Mouse (Mus musculus): ENCODE measurements around the gene Mbd3.

Mbd3 gene

DNA sequence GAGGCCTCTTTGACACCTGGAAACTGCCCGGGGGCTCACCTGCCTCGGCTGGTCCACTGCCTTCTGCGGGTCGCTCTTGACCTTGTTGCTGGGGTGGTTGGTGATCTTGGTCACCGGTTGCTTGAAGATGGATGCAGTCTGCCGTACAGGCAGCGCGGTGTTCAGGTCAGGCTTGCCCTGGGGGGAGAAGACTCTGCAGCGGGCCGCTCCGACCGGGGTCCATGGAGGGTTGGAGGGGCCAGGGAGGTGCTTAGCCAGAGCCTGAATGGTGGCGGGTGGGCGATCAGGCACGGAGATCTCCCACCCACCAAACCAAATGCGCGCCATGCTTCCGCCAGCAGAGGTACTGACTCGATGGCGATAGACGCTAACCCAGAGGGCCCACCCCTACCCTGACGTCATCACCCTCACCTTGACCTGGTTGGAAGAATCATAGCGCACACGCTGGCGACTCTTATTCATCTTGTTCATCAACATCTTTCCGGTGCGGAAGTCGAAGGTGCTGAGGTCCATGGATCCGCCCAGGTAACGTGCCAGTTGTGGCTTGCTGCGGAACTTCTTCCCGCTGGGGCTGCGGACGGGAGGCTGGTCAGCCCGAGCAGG is 4.2 kb downstream of the Mbd3 start:
- no peak for DNase-seq

DNA sequence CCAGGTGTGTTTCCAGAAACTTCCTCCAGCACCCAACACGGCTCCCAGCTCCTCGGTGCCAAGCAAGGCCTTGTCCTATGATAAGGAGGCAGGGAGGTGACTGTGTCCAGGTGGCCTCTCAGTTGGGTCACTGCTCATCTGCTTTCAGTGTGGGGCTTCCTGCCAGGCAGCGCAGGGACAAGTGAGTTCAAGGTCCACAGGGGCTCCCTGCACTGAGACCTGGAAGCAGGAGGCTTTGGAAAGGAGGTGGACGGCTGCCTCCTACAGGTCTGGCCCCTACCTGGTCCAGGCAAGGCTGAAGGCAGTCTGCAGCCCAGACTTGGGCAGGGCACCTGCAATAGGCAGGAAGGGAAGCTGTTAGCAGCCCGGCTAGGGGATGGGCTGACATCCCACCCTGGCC is 6.7 kb downstream of the Mbd3 start:
- DNase-seq, result no peak

DNA sequence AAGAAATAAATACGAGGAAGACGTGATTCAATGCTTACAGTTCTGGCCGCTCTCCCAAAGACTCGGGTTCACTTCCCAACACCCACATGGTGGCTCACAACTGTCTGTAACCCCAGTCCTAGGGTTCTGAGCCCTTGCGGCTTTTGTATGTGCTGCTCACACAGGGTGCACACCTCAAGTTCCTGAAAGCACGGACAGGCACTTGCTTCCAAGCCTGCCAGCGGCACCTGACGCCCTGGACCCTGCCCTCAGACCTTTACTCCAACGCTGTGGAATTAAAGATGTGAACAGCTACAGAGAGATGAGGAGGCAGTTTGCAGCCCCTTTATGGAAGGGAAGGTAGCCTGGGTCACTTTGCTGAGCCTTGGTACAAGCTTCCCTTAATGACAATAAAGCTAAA is 8.7 kb downstream of the Mbd3 start:
- no peak for DNase-seq

DNA sequence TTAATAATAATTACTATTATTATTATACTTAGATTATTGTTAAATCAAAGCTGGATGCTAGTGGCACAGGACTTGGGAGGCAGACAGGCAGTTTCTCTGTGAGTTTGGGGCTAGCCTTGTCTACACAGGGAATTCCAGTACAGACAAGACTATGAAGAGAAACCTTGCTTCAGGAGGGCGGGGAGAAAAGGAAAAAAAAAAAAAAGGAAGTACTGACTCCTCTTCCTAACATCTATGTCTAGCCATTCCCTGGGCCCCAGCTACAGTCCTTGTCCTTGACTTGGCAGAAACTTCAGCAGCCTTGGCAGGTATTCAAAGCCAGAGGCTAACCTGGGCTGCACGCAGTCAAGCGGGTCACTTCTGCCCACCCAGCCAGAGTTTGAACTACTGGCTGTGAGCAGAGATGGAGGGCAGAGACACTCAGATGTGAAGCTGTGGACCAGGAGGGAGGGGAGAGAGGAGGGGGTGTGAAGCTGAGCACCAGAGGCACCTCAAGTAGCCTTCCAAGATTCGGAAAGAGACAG is 10.1 kb downstream of the Mbd3 start:
- no peak for DNase-seq

DNA sequence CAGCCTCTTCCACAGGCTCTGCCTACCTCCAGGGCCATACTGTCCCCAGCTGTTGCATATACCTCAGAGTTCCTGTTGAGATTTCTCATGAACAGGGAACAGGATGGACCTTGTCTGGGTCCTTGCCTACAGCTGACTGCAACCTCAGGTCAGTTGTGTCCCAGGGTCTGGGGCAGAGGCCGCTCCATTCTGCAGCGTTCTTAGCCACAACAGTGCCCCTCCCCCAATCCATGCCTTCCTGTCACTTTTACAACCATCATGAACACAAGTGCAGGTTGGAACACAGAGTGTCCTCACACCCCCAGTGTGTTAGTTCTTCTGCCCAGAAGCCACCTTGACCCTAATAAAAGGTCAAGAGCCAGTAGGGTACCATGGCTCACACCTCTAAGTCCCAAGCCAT is 10.6 kb downstream of the Mbd3 start:
- no peak for DNase-seq

DNA sequence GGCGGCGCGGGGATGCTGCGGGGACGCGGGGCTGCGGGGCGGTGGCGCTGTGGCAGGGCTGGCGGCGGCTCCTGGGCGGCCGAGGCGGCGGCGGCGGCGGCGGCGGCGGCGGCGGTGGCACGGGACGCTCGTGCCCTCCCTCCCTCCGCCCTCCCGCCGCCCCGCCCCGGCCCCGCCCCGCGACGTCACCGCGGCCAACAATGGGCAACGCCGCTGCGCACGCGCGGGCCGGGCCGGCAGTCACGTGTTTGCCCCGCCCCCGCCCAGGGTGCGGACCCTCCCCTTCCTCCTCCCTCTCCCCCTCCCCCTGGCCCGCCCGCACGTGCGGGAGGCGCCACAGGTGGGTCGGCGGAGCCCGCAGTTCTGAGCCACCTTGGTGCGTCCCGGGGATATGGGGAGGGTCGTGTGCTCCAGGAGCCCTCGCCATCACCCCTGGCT is 11.8 kb downstream of the Mbd3 start, which contains the start of gene Mex3d:
Gene Mex3d, minus strand, starts transcription at position 138 of the 438 bp plus-strand sequence.
- peak; percentile 95 for DNase-seq

DNA sequence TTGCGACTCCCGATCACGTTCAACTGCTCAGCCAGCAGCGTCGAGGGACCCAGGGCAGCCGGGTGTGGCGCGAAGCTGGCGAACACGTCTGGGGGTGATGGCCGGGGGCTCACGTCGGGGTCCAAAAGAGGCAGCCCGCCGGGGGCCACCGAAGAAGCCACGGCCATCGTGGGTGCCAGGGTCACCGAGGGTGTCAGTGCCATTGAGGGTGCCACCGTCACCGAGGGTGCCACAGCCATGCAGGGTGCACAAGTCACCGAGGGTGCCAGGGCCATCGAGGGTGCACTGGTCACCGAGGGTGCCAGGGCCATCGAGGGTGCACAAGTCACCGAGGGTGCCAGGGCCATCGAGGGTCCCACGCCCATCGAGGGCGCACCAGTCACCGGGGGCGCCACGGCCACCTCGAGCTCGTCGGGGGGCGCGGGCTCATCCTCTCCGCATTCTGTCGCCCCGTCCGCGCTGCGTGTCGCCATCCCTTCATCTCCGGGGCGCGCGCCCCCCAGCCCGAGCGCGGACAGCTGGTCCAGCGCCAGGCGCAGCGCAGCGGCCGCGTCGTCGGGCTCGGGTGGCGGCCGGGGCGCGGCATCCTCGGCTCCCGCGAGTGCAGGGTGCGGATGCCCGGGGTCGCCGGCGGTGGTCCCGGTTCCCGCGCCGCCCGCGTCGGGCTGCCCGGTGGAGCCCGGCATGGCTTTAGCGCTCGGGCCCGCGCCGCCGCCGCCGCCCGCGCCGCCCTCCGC is 12.4 kb downstream of the Mbd3 start:
- DNase-seq, result peak; percentile 47

DNA sequence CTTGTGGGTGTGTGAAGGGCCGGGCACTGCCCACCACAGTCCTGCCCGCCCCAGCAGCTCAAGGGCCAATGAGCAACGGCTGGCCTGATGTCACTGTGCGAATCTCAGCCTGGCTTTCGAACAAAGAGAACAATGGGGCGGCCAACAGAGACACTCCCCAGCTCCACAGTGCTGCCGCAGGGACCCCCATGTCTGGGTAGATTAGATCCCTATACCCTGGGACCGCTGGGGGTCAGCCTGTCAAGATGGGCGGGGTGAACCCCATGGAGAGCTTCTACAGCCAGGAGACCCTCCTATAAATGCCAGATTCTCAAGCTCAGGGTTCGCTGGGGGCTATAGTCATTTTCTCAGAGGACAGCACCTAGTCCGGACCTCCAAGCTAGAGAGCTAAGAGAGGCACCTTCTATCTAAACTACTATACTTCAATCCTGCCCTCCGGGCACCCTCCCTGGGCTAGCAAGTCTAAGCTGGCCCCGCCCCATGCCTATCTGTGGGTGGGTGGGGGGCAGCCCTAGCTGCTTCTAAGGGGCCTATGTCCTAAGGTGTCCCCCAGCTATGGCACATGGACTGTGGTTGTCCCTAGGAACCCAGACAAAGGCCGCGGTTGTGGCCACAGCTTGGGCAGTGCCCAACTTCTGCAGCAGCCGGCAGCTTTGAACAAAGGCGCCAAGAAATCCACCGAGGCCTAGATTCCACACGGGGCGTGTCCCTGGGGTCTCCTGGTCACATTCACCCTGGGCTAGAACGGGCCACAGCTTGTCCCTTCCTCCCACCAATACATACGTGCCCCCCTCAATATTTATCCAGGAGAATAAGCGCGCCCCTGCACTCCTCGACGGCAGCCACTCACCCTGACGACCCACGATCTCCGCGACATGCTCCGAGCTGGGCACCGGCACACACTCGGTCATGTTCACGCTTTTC is 13.3 kb downstream of the Mbd3 start:
- peak; percentile 86 for DNase-seq

DNA sequence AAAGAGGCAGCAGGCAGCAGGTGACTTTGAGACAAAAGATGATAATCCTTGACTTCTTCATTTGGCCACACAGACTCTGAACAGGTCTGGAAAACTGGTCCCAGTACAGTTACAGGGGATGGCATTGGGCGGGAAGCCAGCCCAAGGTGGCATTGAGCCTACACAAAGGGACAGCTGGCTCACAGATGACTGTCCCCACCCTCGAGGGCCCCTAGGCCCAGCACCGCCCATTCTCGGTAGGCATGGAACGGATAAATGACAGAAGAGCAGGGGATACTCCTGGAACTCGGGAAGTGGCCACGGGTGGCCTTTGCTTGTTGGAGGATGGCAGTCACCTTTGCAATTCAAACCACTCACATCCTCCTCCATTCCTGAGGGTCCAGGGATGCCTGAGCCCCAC is 14.0 kb downstream of the Mbd3 start:
- peak; percentile 28 for DNase-seq

DNA sequence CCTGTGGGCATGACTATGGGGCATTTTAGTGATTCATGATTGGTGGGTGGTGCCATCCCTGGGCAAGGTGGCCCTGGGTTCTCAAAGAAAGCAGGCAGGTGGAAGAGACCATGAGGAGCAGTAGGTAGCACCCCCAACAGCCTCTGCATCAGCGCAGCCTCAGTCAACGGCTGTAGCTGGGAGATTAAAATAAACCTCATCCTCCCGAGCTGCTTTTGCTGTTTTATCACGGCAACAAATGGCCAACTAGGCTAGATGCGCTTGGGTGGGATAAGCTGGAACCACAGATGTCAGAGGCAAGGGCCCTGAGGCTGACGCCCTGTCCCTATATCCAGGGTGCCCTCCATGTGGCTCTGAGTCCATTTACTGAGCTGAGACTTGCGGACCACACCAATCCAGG is 14.6 kb downstream of the Mbd3 start:
- DNase-seq, result no peak

DNA sequence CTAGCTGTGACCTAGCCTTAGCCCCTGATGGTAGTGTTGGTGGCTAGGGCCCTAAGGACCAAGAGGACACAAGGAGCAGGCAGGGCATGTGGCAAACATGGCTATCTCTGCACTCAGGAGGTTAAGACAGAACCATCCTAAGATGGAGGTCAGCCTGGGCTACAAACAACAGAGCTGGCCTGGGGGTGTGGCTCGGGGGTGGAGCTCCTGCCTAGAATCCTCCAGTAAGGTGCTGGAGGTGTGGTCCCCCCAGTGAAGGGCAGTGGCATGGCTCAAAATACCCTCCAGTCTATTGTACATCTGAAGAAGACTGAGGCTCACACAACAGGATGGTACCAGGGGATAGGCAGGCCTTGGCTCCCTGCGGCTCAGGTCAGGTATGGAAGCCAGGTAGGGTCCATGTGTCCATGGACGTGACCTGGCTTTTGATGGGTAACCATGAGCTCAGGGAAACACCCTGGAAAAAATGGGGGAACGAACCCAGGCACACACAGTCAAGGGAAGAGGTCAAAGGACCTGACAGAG is 15.2 kb downstream of the Mbd3 start:
- no peak for DNase-seq

DNA sequence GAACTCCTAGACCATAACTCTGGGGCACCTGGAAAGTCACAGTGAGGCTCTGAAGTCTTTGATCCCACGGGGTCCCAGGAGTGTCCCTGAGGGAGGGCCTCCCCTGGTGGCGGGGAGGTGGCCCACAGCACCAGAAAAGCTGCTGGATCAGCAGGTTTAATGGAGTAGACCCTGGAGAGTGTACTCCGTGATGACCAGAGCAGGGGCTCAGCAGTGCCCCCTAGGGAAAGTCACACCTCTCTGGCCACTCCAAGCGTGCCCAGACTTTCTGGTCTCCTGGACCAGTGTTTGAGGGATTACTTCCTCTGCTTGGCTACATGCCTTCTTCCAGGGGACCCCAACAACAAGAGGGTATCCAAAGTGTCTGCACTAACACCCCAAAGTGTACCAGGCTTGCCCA is 15.9 kb downstream of the Mbd3 start:
- no peak for DNase-seq

DNA sequence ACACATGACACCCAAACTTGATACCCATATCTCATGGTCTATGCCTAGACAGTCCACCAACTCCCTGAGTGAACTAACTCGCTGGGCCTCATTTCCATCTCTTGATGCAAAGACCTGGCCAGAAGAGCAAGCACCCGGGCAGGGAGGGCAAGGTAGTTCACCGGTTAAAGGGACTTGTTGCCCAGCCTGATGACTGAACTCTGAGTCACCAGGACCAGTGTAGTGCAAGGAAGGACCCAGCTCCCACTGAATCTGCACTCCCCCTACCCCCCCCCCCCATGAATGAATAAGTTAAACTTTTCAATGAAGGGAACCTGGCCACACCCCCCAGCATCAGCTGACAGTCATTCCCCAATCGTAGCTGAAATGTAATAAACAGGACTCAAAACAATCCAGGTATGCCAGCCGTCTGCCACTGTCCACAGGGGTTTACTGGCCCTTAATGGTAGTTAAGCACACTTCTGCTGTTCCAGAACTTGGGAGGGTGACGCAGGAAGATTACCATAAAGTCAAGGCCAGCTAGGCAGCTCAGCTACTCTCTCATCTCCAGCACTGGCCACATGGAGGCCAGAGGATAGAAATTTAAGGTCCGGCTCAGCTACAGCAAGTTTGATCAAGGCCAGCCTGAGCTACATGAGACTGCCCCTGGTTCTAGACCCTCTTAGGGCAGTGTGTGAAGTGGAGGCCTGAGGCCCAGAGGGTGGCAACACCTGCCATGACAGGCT is 16.5 kb downstream of the Mbd3 start:
- no peak for DNase-seq

DNA sequence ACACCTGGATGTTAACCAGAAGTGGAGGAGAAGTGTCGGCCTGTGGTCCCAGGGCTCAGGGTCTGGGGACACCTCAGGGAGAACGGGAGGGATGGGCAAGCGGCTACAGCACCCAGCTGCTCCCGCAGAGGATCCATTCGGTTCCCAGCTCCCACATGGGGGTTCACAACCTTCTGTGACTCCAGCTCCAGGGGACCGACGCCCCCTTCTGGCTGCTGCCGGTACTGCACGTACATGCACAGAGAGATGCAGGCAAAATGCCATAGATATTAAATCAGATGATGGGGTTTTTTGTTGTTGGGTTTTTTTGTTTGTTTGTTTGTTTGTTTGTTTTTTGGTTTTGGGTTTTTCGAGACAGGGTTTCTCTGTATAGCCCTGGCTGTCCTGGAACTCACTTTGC is 21.6 kb downstream of the Mbd3 start:
- no peak for DNase-seq

DNA sequence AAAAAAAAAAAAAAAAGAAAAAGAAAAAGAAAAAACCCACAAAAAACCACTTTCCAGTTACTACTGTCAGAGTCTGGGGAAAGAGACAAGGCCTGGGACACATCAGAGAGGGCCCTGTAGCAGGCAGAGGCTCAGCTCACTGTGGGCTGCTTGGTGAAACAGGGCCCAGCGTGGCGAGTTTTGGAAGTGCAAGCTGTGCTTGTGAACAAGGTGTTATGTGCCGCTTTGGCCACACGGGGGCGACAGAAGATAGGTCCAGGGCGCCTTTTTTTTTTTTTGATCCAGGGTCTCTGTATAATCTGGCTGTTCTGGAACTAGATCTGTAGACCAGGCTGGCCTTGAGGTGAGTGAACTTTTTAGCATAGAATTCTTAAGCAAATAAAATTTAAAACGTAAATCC is 23.2 kb downstream of the Mbd3 start:
- peak; percentile 94 for DNase-seq

DNA sequence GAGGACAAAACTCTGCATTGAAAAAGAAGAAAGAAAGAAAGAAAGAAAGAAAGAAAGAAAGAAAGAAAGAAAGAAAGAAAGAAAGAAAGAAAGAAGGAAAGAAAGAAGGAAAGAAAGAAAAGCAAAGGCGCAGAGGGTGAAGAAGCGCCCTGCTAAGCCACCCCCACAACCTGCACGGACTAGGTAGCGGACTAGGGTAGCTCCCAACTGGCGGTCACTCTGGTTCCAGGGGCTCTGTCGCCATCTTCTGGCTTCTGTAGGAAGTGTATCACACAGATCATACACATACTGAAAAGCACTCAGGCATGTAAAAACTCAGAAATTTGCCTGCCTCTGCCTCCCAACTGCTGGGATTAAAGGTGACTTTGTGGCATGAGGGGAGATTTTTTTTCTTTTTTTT is 25.3 kb downstream of the Mbd3 start:
- peak; percentile 72 for DNase-seq

DNA sequence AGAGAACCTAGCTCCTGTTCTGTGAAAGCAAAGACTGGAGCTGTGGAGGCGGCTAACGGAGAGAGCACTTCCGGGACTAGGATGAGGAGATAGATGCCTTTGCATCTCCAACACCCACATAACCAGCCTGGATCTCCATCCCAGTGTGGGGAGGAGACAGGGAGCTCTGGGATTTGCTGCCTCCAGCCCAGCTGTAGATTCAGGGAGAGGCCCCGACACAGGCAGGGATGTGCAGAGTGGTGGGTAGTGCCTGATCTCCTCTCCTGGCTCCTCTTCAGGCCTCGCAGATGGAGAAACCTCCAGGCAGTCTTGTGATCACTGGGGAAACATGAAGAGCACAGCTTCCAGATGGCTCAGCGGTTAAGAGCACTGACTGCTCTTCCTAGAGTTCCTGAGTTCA is 26.6 kb downstream of the Mbd3 start:
- DNase-seq, result no peak

DNA sequence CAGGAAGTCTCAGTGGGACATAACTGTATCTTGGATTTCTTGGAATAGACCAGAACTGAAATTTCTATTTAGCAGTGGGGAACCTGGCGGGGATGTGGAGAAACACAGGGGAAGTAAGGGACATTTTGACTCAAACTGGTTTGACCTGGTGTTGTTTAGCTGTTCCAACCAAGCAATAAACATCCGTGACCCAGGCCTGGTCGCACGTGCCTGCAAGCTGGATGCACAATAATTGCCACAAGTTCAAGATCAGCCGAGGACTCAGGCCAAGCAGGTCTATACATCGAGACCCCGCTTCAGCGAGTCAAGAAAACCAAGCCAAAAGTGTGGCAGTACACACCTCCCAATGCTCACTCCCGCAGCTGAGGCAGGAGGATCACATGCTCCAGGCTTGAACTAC is 27.4 kb downstream of the Mbd3 start:
- DNase-seq, result no peak

DNA sequence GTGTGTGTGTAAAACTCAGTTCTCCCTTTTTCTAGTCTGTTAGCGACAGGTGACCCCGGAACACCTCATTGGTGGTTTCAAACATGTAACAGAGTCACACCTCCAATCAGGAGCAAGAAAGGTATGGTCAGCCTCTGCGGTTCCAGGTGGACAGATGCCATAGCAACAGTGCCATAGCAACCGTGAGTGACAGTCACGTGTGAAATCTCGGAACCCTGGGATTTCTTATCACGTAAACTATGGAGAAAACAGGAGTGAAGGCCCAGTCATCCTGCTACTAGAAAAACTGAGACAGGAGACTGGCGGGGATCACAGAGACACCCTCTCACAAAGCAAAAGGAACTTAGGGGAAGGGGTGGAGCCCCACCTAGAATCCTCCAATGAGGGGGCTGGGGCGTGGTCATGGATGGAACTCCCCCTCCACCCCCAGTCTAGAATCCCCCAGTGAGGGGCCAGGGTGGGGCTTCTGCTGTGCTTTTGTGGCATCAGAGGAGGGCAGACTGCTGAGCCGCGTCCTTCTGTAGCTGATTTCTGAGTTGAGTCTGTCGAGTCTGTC is 27.9 kb downstream of the Mbd3 start:
- peak; percentile 88 for DNase-seq

DNA sequence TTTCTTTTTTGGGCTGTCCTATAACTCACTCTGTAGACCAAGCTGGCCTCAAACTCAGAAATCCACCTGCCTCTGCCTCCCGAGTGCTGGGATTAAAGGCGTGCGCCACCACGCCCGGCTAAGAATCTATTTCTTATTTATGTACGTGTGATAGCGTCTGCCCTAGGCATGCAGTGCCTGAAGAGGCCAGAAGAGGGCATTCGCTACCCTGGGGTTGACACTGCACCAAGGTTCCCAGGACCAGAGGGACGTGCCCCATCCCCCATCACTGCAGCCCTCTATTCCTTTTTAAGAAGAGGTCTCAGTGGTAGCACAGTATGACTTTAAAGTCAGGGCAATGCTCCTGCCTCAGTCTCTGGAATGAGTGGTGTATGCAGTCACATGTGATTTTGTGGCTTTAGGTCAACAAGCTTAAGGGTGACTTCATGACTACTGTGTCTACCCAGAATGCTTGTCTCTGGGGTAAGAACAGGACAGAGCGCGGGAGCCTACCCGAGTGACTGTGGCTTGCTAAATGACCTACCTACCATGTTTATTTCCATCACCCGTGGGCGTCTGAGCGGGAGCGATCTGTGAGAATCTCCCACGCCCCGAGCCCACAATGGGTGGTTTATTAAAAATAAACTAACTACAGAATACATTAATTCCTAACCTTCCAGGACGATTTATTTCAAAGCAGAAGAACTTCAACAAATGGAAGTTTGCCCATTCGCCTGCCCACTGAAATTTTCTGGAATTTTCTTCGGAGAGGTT is 29.2 kb downstream of the Mbd3 start:
- no peak for DNase-seq

DNA sequence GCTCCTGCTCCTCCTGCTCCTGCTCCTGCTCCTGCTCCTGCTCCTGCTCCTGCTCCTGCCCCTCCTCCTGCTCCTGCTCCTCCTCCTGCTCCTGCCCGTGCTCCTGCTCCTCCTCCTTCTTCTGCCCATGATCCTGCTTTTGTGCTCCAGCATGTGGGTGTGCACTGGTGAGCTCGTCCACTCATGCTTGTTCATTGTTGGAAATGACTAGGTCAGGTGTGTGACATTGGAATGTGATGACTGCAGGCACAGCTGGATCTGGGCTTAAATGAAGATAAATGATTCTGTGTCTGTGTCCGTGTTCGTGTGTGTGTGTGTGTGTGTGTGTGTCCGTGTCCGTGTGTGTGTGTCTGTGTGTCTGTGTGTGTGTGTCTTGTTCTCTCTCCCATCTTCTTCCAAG is 31.0 kb downstream of the Mbd3 start:
- no peak for DNase-seq
